10 mouse cellular contexts compared by ENCODE assay signal in the genomic region with DNA sequence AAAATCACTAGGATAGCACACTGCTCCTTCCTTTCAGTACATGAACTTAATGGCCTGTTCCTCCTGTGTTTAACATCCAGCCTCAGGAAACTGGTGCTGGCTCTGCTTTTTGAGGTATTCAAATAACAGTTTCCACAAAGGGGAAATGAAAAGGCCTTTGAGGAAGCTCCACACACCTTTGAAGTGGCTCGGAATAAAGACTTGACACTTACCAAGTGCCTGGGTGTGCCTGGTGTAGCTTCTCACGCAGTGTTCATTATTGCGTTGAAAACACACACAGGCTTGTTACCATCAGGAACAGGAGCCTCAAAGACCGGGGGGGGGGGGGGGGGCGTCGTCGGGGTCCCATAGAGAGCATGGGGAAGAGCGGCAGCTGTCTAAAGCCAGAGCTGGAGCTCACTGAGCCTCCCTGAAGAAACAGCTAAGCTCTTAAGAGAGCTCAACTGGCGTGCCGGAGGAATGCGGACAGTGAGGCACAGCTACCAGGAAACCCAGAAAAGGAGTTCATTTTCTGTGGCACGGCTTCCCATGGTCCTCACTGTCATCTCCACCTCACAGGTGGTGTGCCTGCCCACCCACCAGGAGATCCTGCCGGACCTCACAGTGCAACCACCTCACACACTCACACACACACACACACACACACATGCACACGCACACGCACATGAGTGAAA.
DNase-seq lines count a peak whose midpoint lies in the region; ATAC-seq lines count a peak whose summit lies in the region.
"Had no signal": no experiment of that assay in that cellular context is flagged by ENCODE, and none has a peak within 500 bp of the region (broad histone marks: within the 10 kb centered on the region; RNA-seq: fewer than 3 reads in every experiment).

No protein-coding gene starts in this region.

- no peak overlapping the region for H3K4me2 ChIP-seq in lung, embryonic 16.5 days (ENCODE audit: low read depth, low read length)
- no peak overlapping the region for H3K4me2 ChIP-seq in hindbrain, embryonic 16.5 days (ENCODE audit: low read length)
- H3K4me2 ChIP-seq in neural tube, embryonic 12.5 days (replicated peaks): peak overlapping the region; percentile 31; the same call in 1 of the 2 replicates
- H3K4me2 ChIP-seq: intestine, embryonic 15.5 days had no signal

- H3K9me3 ChIP-seq in lung, embryonic 16.5 days (ENCODE audit: control insufficient read depth, low read length): no peaks in the 10 kb centered on the region
- no peaks in the 10 kb centered on the region for H3K9me3 ChIP-seq in hindbrain, embryonic 16.5 days (ENCODE audit: control insufficient read depth, low read length)
- no peaks in the 10 kb centered on the region for H3K9me3 ChIP-seq in neural tube, embryonic 12.5 days
- H3K9me3 ChIP-seq: G1E; intestine, embryonic 15.5 days had no signal

- no peaks in the 10 kb centered on the region for H3K27me3 ChIP-seq in lung, embryonic 16.5 days (ENCODE audit: control insufficient read depth, insufficient read depth, low read depth, low read length)
- H3K27me3 ChIP-seq in hindbrain, embryonic 16.5 days (replicated peaks; ENCODE audit: control insufficient read depth, insufficient read depth, low read length): no peaks in the 10 kb centered on the region
- no peaks in the 10 kb centered on the region for H3K27me3 ChIP-seq in neural tube, embryonic 12.5 days (replicated peaks)
- H3K27me3 ChIP-seq: intestine, embryonic 15.5 days had no signal

- no peak for DNase-seq in lung, adult 18-20 months
- peak; percentile 35 for DNase-seq in brain, adult 2 months (ENCODE audit: low read depth, low spot score)
- no peak for DNase-seq in spleen, postnatal 14 days (ENCODE audit: low spot score in 2 of 2)
- DNase-seq in embryo, embryonic 11 days: no peak
- DNase-seq in gastrocnemius, adult 8-10 months (ENCODE audit: low spot score in 2 of 2): no peak

- ATAC-seq in lung, embryonic 16.5 days (ENCODE audit: low read depth): peak; percentile 10; the same call in 1 of the 2 replicates
- no peak for ATAC-seq in hindbrain, embryonic 16.5 days
- 0 out of 2 replicates have a peak, but pooled peaks have one; percentile 34 for ATAC-seq in neural tube, embryonic 12.5 days (ENCODE audit: low FRiP score, low read depth)
- ATAC-seq: intestine, embryonic 15.5 days had no signal

- H3K4me3 ChIP-seq in lung, embryonic 16.5 days (ENCODE audit: low read length): no peak overlapping the region
- H3K4me3 ChIP-seq in hindbrain, embryonic 16.5 days (ENCODE audit: low read length): no peak overlapping the region
- H3K4me3 ChIP-seq in neural tube, embryonic 12.5 days: no peak overlapping the region
- H3K4me3 ChIP-seq: intestine, embryonic 15.5 days had no signal

- peak overlapping the region; percentile 72 for H3K27ac ChIP-seq in lung, embryonic 16.5 days (ENCODE audit: low read length)
- peak overlapping the region; percentile 72; the same call in 1 of the 2 replicates for H3K27ac ChIP-seq in hindbrain, embryonic 16.5 days (ENCODE audit: low read depth, low read length)
- H3K27ac ChIP-seq in neural tube, embryonic 12.5 days: peak overlapping the region; percentile 37; the same call in 1 of the 2 replicates
- H3K27ac ChIP-seq: intestine, embryonic 15.5 days had no signal

- peaks cover 27% of the 10 kb centered on the region for H3K4me1 ChIP-seq in lung, embryonic 16.5 days (replicated peaks; ENCODE audit: control insufficient read depth, insufficient read depth, low read length)
- peaks cover 72% of the 10 kb centered on the region for H3K4me1 ChIP-seq in hindbrain, embryonic 16.5 days (ENCODE audit: control insufficient read depth, insufficient read depth, low read depth, low read length)
- H3K4me1 ChIP-seq in neural tube, embryonic 12.5 days: peaks cover 74% of the 10 kb centered on the region

- no peak overlapping the region for H3K9ac ChIP-seq in lung, embryonic 16.5 days (ENCODE audit: low read length)
- H3K9ac ChIP-seq in hindbrain, embryonic 16.5 days (ENCODE audit: low read depth, low read length): peak overlapping the region; percentile 39; the same call in 1 of the 2 replicates
- H3K9ac ChIP-seq in neural tube, embryonic 12.5 days: no peak overlapping the region
- H3K9ac ChIP-seq: intestine, embryonic 15.5 days had no signal

- 30% methylated on average over 12 of the region's 15 CpGs for whole genome bisulfite sequencing in lung, embryonic 16.5 days
- 36% methylated on average over 15 of the region's 15 CpGs for WGBS in hindbrain, embryonic 16.5 days
- WGBS in neural tube, embryonic 12.5 days: 23% methylated on average over 15 of the region's 15 CpGs

- H3K36me3 ChIP-seq in lung, embryonic 16.5 days (ENCODE audit: control insufficient read depth, insufficient read depth, low read length): no peaks in the 10 kb centered on the region
- H3K36me3 ChIP-seq in hindbrain, embryonic 16.5 days (ENCODE audit: control insufficient read depth, insufficient read depth, low read length): no peaks in the 10 kb centered on the region
- no peaks in the 10 kb centered on the region for H3K36me3 ChIP-seq in neural tube, embryonic 12.5 days
- H3K36me3 ChIP-seq: G1E; intestine, embryonic 15.5 days had no signal
